Mouse (Mus musculus) cortical plate, adult 2 months (tissue): ENCODE measurements around the gene Mmd.

ENCODE experiments used
- CTCF ChIP-seq: fragments of 200-500 bp; IDR thresholded peaks from 2 replicates; pipeline ENCODE4 v1.5.1; 2011; ENCODE audit warnings: mild to moderate bottlenecking, control low read depth, low read length; ENCODE audit not compliant: insufficient read depth; ENCODE audit errors: extremely low read depth
- POLR2A ChIP-seq: fragments of 200-500 bp; IDR thresholded peaks from 2 replicates; pipeline ENCODE4 v1.6.1; 2011; ENCODE audit warnings: mild to moderate bottlenecking, low read length, control low read depth; ENCODE audit not compliant: insufficient read depth; ENCODE audit errors: extremely low read depth

DNA sequence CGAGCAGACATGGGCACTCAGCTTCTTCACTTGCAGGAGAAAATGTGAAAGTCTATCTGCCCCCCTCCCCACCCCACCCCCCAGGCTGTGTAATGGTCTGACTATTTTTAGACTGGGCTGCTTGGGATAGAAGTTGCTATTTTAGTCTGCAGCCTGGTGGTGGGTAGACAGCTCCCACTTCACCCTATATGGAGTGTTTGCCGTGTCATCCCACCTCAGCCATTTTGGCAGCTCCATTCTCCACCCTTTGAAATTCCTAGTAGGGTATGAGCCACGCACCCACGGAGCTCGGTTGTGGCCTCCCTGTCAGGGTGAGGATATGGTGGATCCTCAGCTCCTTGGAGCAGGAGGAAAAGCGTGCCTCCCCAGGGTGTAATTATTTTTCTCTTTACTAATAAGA lies 6.4 kb downstream of the Mmd start:
- TF ChIP-seq CTCF = no peak
- no peak for TF ChIP-seq POLR2A
